Mouse (Mus musculus): ENCODE data around the gene Tmeff2. TPM values are rescaled to one million over a fixed set of nuclear protein-coding genes. Genes with fewer than 3 reads are reported as not detected.

The Tmeff2 gene
- total and polyA plus RNA-seq, 3 experiments = 0.34 to 0.68 (median 0.52) TPM

- no peak overlapping the region; the same call in 1 of the 2 replicates for H3K27ac ChIP-seq
- no peaks in the 10 kb centered on the region for H3K27me3 ChIP-seq (ENCODE audit: control insufficient read depth, insufficient read depth, low read length)
- DNase-seq = no peak
- H3K9ac ChIP-seq (ENCODE audit: low read depth, low read length) = no peak overlapping the region
- no peaks in the 10 kb centered on the region for H3K79me2 ChIP-seq (replicated peaks; ENCODE audit: control insufficient read depth, insufficient read depth, low read length)
- H3K4me3 ChIP-seq = no peak overlapping the region
- H3K36me3 ChIP-seq (ENCODE audit: control insufficient read depth, insufficient read depth, low read length) = peaks cover 6% of the 10 kb centered on the region
- TF ChIP-seq EP300 (IDR thresholded peaks at IDR 0.05; ENCODE audit: insufficient read depth, low read depth, low read length) (no peak), POLR2A (IDR thresholded peaks at IDR 0.05; ENCODE audit: insufficient read depth, low read depth, low read length) (no peak), CTCF (IDR thresholded peaks at IDR 0.05) (no peak)
- H3K4me1 ChIP-seq (ENCODE audit: control insufficient read depth, insufficient read depth, low read length) = peaks cover 9% of the 10 kb centered on the region
- WGBS = 50% methylated on average over 2 of the region's 2 CpGs
- intact Hi-C loops (cut with DNase I) = loop anchor here (5.0 kb wide), 2 partner anchors 40 to 140 kb away; no protein-coding TSS in a partner anchor
These were observed 251.6 kb downstream of the Tmeff2 start for GRCm38 (mm10) chr1:51152017-51152416.

GRCm38 (mm10) chr1:51152856-51153255 lies 252.4 kb downstream of the Tmeff2 start:
- Histone ChIP-seq H3K9ac (ENCODE audit: low read depth, low read length) (no peak overlapping the region), H3K27me3 (ENCODE audit: control insufficient read depth, insufficient read depth, low read length) (no peaks in the 10 kb centered on the region), H3K79me2 (replicated peaks; ENCODE audit: control insufficient read depth, insufficient read depth, low read length) (no peaks in the 10 kb centered on the region), H3K27ac (peak overlapping the region; percentile 52), H3K4me3 (no peak overlapping the region), H3K36me3 (ENCODE audit: control insufficient read depth, insufficient read depth, low read length) (peaks cover 6% of the 10 kb centered on the region), H3K4me1 (ENCODE audit: control insufficient read depth, insufficient read depth, low read length) (peaks cover 7% of the 10 kb centered on the region)
- WGBS = 49% methylated on average over 5 of the region's 5 CpGs
- intact Hi-C loops (cut with DNase I) = loop anchor here (5.0 kb wide), 2 partner anchors 39 to 139 kb away; no protein-coding TSS in a partner anchor
- TF ChIP-seq EP300 (IDR thresholded peaks at IDR 0.05; ENCODE audit: insufficient read depth, low read depth, low read length) (no peak), POLR2A (IDR thresholded peaks at IDR 0.05; ENCODE audit: insufficient read depth, low read depth, low read length) (no peak), CTCF (IDR thresholded peaks at IDR 0.05) (no peak)
- peak in 1 of 2 experiments; percentile 18 for DNase-seq

- H3K27me3 ChIP-seq (ENCODE audit: control insufficient read depth, insufficient read depth, low read length) = no peaks in the 10 kb centered on the region
- no peak for DNase-seq
- no peaks in the 10 kb centered on the region for H3K4me1 ChIP-seq (ENCODE audit: control insufficient read depth, insufficient read depth, low read length)
- 99% methylated on average over 2 of the region's 2 CpGs for WGBS
- intact Hi-C loops (cut with DNase I) = no loop called here
- no peak overlapping the region for H3K4me3 ChIP-seq
- no peaks in the 10 kb centered on the region for H3K36me3 ChIP-seq (ENCODE audit: control insufficient read depth, insufficient read depth, low read length)
- no peaks in the 10 kb centered on the region for H3K79me2 ChIP-seq (replicated peaks; ENCODE audit: control insufficient read depth, insufficient read depth, low read length)
- no peak overlapping the region for H3K27ac ChIP-seq
- no peak for TF ChIP-seq POLR2A (IDR thresholded peaks at IDR 0.05; ENCODE audit: insufficient read depth, low read depth, low read length)
- no peak for TF ChIP-seq CTCF (IDR thresholded peaks at IDR 0.05)
- no peak for TF ChIP-seq EP300 (IDR thresholded peaks at IDR 0.05; ENCODE audit: insufficient read depth, low read depth, low read length)
- no peak overlapping the region for H3K9ac ChIP-seq (ENCODE audit: low read depth, low read length)
These were observed 283.8 kb downstream of the Tmeff2 start for GRCm38 (mm10) chr1:51184276-51184675.

GRCm38 (mm10) chr1:51189008-51189407 lies 288.6 kb downstream of the Tmeff2 start:
- H3K36me3 ChIP-seq (ENCODE audit: control insufficient read depth, insufficient read depth, low read length) = no peaks in the 10 kb centered on the region
- H3K27ac ChIP-seq = no peak overlapping the region
- 97% methylated on average over 5 of the region's 5 CpGs for WGBS
- TF ChIP-seq EP300 (IDR thresholded peaks at IDR 0.05; ENCODE audit: insufficient read depth, low read depth, low read length) = no peak
- TF ChIP-seq CTCF (IDR thresholded peaks at IDR 0.05) = no peak
- no peak for TF ChIP-seq POLR2A (IDR thresholded peaks at IDR 0.05; ENCODE audit: insufficient read depth, low read depth, low read length)
- no peak overlapping the region for H3K9ac ChIP-seq (ENCODE audit: low read depth, low read length)
- H3K4me3 ChIP-seq = no peak overlapping the region
- H3K4me1 ChIP-seq (ENCODE audit: control insufficient read depth, insufficient read depth, low read length) = peaks cover 5% of the 10 kb centered on the region
- no peaks in the 10 kb centered on the region for H3K79me2 ChIP-seq (replicated peaks; ENCODE audit: control insufficient read depth, insufficient read depth, low read length)
- no peak for DNase-seq
- intact Hi-C loops (cut with DNase I) = no loop called here
- no peaks in the 10 kb centered on the region for H3K27me3 ChIP-seq (ENCODE audit: control insufficient read depth, insufficient read depth, low read length)

GRCm38 (mm10) chr1:51191253-51191652 lies 290.8 kb downstream of the Tmeff2 start:
- Histone ChIP-seq H3K9ac (ENCODE audit: low read depth, low read length) (no peak overlapping the region), H3K4me3 (no peak overlapping the region), H3K27me3 (ENCODE audit: control insufficient read depth, insufficient read depth, low read length) (no peaks in the 10 kb centered on the region), H3K36me3 (ENCODE audit: control insufficient read depth, insufficient read depth, low read length) (no peaks in the 10 kb centered on the region), H3K79me2 (replicated peaks; ENCODE audit: control insufficient read depth, insufficient read depth, low read length) (no peaks in the 10 kb centered on the region), H3K4me1 (ENCODE audit: control insufficient read depth, insufficient read depth, low read length) (peaks cover 5% of the 10 kb centered on the region), H3K27ac (peak overlapping the region; percentile 29)
- TF ChIP-seq POLR2A (IDR thresholded peaks at IDR 0.05; ENCODE audit: insufficient read depth, low read depth, low read length) (no peak), EP300 (IDR thresholded peaks at IDR 0.05; ENCODE audit: insufficient read depth, low read depth, low read length) (no peak), CTCF (IDR thresholded peaks at IDR 0.05) (no peak)
- intact Hi-C loops (cut with DNase I) = loop anchor here (2.0 to 5.0 kb wide), 2 partner anchors 39 to 228 kb away; no protein-coding TSS in a partner anchor
- no peak for DNase-seq

GRCm38 (mm10) chr1:51191872-51192613 lies 291.6 kb downstream of the Tmeff2 start:
- DNase-seq = peak in 1 of 2 experiments; percentile 4
- intact Hi-C loops (cut with DNase I) = loop anchor here (2.0 to 5.0 kb wide), 2 partner anchors 40 to 229 kb away; no protein-coding TSS in a partner anchor
- 37% methylated on average over 6 of the region's 6 CpGs for WGBS
- TF ChIP-seq CTCF (IDR thresholded peaks at IDR 0.05) = no peak
- no peak for TF ChIP-seq EP300 (IDR thresholded peaks at IDR 0.05; ENCODE audit: insufficient read depth, low read depth, low read length)
- TF ChIP-seq POLR2A (IDR thresholded peaks at IDR 0.05; ENCODE audit: insufficient read depth, low read depth, low read length) = no peak
- H3K9ac ChIP-seq (ENCODE audit: low read depth, low read length) = no peak overlapping the region
- no peaks in the 10 kb centered on the region for H3K79me2 ChIP-seq (replicated peaks; ENCODE audit: control insufficient read depth, insufficient read depth, low read length)
- peaks cover 5% of the 10 kb centered on the region for H3K4me1 ChIP-seq (ENCODE audit: control insufficient read depth, insufficient read depth, low read length)
- no peak overlapping the region for H3K4me3 ChIP-seq
- H3K27me3 ChIP-seq (ENCODE audit: control insufficient read depth, insufficient read depth, low read length) = no peaks in the 10 kb centered on the region
- peak overlapping the region; percentile 29 for H3K27ac ChIP-seq
- no peaks in the 10 kb centered on the region for H3K36me3 ChIP-seq (ENCODE audit: control insufficient read depth, insufficient read depth, low read length)

All from heart, adult 2 months (tissue).